33 mouse cellular contexts compared by ENCODE assay signal in the genomic region with DNA sequence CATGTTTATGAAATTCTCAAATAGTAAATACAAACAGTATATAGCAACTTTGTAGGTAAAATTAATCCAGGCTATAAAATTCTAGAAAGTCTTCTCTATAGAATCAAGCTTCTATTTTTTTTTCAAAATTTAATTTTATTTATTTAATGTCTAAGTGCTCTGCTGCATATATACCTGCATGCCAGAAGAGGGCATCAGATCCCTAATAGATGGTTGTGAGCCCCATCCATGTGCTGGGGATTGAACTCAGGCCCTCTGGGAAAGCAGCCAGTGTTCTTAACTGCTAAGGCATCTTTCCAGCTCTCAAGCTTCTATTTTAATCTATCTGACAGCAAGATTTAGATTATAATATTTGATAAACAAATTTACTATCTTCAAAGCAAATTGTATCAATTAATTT.
DNase-seq lines count a peak whose midpoint lies in the region; ATAC-seq and TF ChIP-seq lines count a peak whose summit lies in the region.
"Had no signal": no experiment of that assay in that cellular context is flagged by ENCODE, and none has a peak within 500 bp of the region (broad histone marks: within the 10 kb centered on the region; RNA-seq: fewer than 3 reads in every experiment).

No protein-coding gene starts in this region.

- no peaks in the 10 kb centered on the region for H3K79me2 ChIP-seq in CH12.LX (replicated peaks; ENCODE audit: control insufficient read depth, extremely low read depth, insufficient read depth, poor library complexity, severe bottlenecking)

- no peak overlapping the region for H3K4me2 ChIP-seq in CH12.LX (ENCODE audit: insufficient read depth, low read depth, poor library complexity, severe bottlenecking)
- H3K4me2 ChIP-seq in intestine, postnatal 0 days (replicated peaks; ENCODE audit: low read depth) = no peak overlapping the region
- H3K4me2 ChIP-seq: embryonic facial prominence, embryonic 13.5 days; forebrain, embryonic 13.5 days; heart, embryonic 12.5 days; heart, embryonic 15.5 days; hindbrain, embryonic 13.5 days; intestine, embryonic 15.5 days had no signal

- no peak for TF ChIP-seq EP300 in CH12.LX (IDR thresholded peaks at IDR 0.05; ENCODE audit: low read length)

- no peaks in the 10 kb centered on the region for H3K36me3 ChIP-seq in CH12.LX (replicated peaks in 1 of 2; ENCODE audit: control insufficient read depth in 1 of 2, insufficient read depth in 1 of 2, low read length in 1 of 2)
- H3K36me3 ChIP-seq in ES-E14 (ENCODE audit: control insufficient read depth, insufficient read depth, low read length, poor library complexity, severe bottlenecking) = no peaks in the 10 kb centered on the region
- H3K36me3 ChIP-seq in intestine, postnatal 0 days (ENCODE audit: control insufficient read depth, insufficient read depth) = no peaks in the 10 kb centered on the region
- no peaks in the 10 kb centered on the region for H3K36me3 ChIP-seq in forebrain, embryonic 10.5 days (replicated peaks)
- H3K36me3 ChIP-seq: embryonic facial prominence, embryonic 10.5 days; embryonic facial prominence, embryonic 13.5 days; G1E; heart, embryonic 12.5 days; heart, embryonic 15.5 days; hindbrain, embryonic 10.5 days; hindbrain, embryonic 13.5 days; intestine, embryonic 15.5 days had no signal

- peak; percentile 31 for DNase-seq in 3T3-L1 (ENCODE audit: low read depth, low spot score)
- no peak for DNase-seq in CH12.LX (ENCODE audit: extremely low read depth)
- no peak for DNase-seq in ES-E14 (ENCODE audit: low read depth, low spot score)
- peak; percentile 15 for DNase-seq in R1 (ENCODE audit: low read depth, low spot score)
- DNase-seq in spleen, postnatal 36 days (ENCODE audit: low spot score in 2 of 2) = no peak
- no peak for DNase-seq in frontal cortex, adult 2 months (ENCODE audit: extremely low spot score in 1 of 2, low spot score in 1 of 2)
- no peak for DNase-seq in forebrain, embryonic 10.5 days (ENCODE audit: extremely low spot score, low spot score)
- DNase-seq: adrenal gland, adult 8-10 months; adrenal gland, postnatal 25 days; cerebellum, adult 11-12 months; cerebellum, adult 8-10 months; cerebellum, postnatal 10 days; cerebellum, postnatal 36 days; embryo, embryonic 11 days; gastrocnemius, adult 2 months; gastrocnemius, postnatal 14 days; heart, adult 11 months; heart, postnatal 10 days; heart, postnatal 36 days; kidney, adult 18-20 months had no signal

- in situ Hi-C loops in CH12.LX (cut with MboI; ENCODE audit: low pct_ligation_motif_present, low pct_unique_long_range_greater_than_20kb, low sequenced_read_pairs) = no loop called here
- in situ Hi-C loops in ES-E14 (cut with MboI; ENCODE audit: low sequenced_read_pairs in 2 of 2, unreplicated experiment in 2 of 2) = no loop called here

- H3K4me3 ChIP-seq in CH12.LX (replicated peaks in 1 of 3; ENCODE audit: low read depth in 2 of 3, low read length in 2 of 3, poor library complexity in 1 of 3) = no peak overlapping the region
- no peak overlapping the region for H3K4me3 ChIP-seq in ES-E14 (ENCODE audit: insufficient read depth in 1 of 2, low read depth in 1 of 2, low read length in 2 of 2, poor library complexity in 1 of 2, severe bottlenecking in 1 of 2)
- no peak overlapping the region for H3K4me3 ChIP-seq in intestine, postnatal 0 days (ENCODE audit: low read depth, low read length)
- no peak overlapping the region for H3K4me3 ChIP-seq in forebrain, embryonic 10.5 days
- H3K4me3 ChIP-seq: embryonic facial prominence, embryonic 10.5 days; embryonic facial prominence, embryonic 13.5 days; erythroblast, embryonic 14.5 days; forebrain, embryonic 13.5 days; gastrocnemius, adult 2 months; heart, embryonic 12.5 days; heart, embryonic 15.5 days; hindbrain, embryonic 10.5 days; hindbrain, embryonic 13.5 days; intestine, embryonic 15.5 days had no signal

- peak; percentile 30 for TF ChIP-seq RAD21 in CH12.LX (IDR thresholded peaks at IDR 0.05; ENCODE audit: low read depth, low read length)

- peak in 1 of 2 experiments; percentile 30; a peak in 1 of 4 replicates for TF ChIP-seq CTCF in CH12.LX (conservative IDR thresholded peaks at IDR 0.05 in 1 of 2, IDR thresholded peaks at IDR 0.05 in 1 of 2; ENCODE audit: low read depth in 2 of 2, low read length in 2 of 2)
- no peak for TF ChIP-seq CTCF in intestine, postnatal 0 days (IDR thresholded peaks at IDR 0.05; ENCODE audit: low read depth)

- ATAC-seq in intestine, postnatal 0 days = no peak
- ATAC-seq: forebrain, embryonic 13.5 days; forebrain, embryonic 16.5 days; hindbrain, embryonic 16.5 days; intestine, embryonic 15.5 days had no signal

- H3K4me1 ChIP-seq in CH12.LX (ENCODE audit: control insufficient read depth in 1 of 2, insufficient read depth in 2 of 2) (no peaks in the 10 kb centered on the region), ES-E14 (ENCODE audit: control insufficient read depth in 2 of 2, insufficient read depth in 2 of 2, low read length in 2 of 2, poor library complexity in 1 of 2) (no peaks in the 10 kb centered on the region)
- no peaks in the 10 kb centered on the region for H3K4me1 ChIP-seq in intestine, postnatal 0 days (replicated peaks; ENCODE audit: control insufficient read depth, insufficient read depth, low read length)
- H3K4me1 ChIP-seq in forebrain, embryonic 10.5 days = no peaks in the 10 kb centered on the region
- H3K4me1 ChIP-seq: embryonic facial prominence, embryonic 10.5 days; embryonic facial prominence, embryonic 13.5 days; forebrain, embryonic 13.5 days; heart, embryonic 12.5 days; heart, embryonic 15.5 days; hindbrain, embryonic 10.5 days; hindbrain, embryonic 13.5 days; intestine, embryonic 15.5 days had no signal

- H3K27ac ChIP-seq in CH12.LX (ENCODE audit: insufficient read depth, low read depth) = no peak overlapping the region
- H3K27ac ChIP-seq in ES-E14 (ENCODE audit: insufficient read depth, low read depth, low read length, poor library complexity, severe bottlenecking) = no peak overlapping the region
- H3K27ac ChIP-seq in intestine, postnatal 0 days (ENCODE audit: low read depth, low read length) = no peak overlapping the region
- no peak overlapping the region for H3K27ac ChIP-seq in forebrain, embryonic 10.5 days
- H3K27ac ChIP-seq: embryonic facial prominence, embryonic 10.5 days; embryonic facial prominence, embryonic 13.5 days; forebrain, embryonic 13.5 days; gastrocnemius, adult 2 months; heart, embryonic 15.5 days; hindbrain, embryonic 10.5 days; hindbrain, embryonic 13.5 days; intestine, embryonic 15.5 days had no signal

- H3K27me3 ChIP-seq in CH12.LX (replicated peaks) = no peaks in the 10 kb centered on the region
- H3K27me3 ChIP-seq in intestine, postnatal 0 days (replicated peaks; ENCODE audit: control insufficient read depth, insufficient read depth, low read length) = no peaks in the 10 kb centered on the region
- no peaks in the 10 kb centered on the region for H3K27me3 ChIP-seq in forebrain, embryonic 10.5 days (ENCODE audit: poor library complexity, severe bottlenecking)
- H3K27me3 ChIP-seq: embryonic facial prominence, embryonic 13.5 days; forebrain, embryonic 13.5 days; heart, embryonic 12.5 days; heart, embryonic 15.5 days; hindbrain, embryonic 13.5 days; intestine, embryonic 15.5 days had no signal

- dilution Hi-C loops in CH12.LX (cut with MboI; ENCODE audit: extremely low pct_ligation_motif_present, extremely low pct_unique_long_range_greater_than_20kb, low sequenced_read_pairs) = no loop called here

- no peak overlapping the region for H3K9ac ChIP-seq in CH12.LX (ENCODE audit: insufficient read depth, low read depth)
- no peak overlapping the region for H3K9ac ChIP-seq in ES-E14 (ENCODE audit: insufficient read depth, low read depth, low read length, poor library complexity, severe bottlenecking)
- H3K9ac ChIP-seq in intestine, postnatal 0 days (ENCODE audit: low read depth, low read length) = no peak overlapping the region
- H3K9ac ChIP-seq: embryonic facial prominence, embryonic 13.5 days; forebrain, embryonic 13.5 days; heart, embryonic 12.5 days; heart, embryonic 15.5 days; hindbrain, embryonic 13.5 days; intestine, embryonic 15.5 days had no signal

- TF ChIP-seq POLR2A in CH12.LX (IDR thresholded peaks at IDR 0.05; ENCODE audit: low read depth, low read length) = no peak

- no peaks in the 10 kb centered on the region for H3K9me3 ChIP-seq in CH12.LX (replicated peaks; ENCODE audit: low read length)
- H3K9me3 ChIP-seq in ES-E14 (ENCODE audit: control insufficient read depth, insufficient read depth, low read depth, low read length) = no peaks in the 10 kb centered on the region
- H3K9me3 ChIP-seq in intestine, postnatal 0 days (ENCODE audit: control insufficient read depth) = no peaks in the 10 kb centered on the region
- H3K9me3 ChIP-seq in forebrain, embryonic 10.5 days = no peaks in the 10 kb centered on the region
- H3K9me3 ChIP-seq: embryonic facial prominence, embryonic 10.5 days; embryonic facial prominence, embryonic 13.5 days; forebrain, embryonic 13.5 days; G1E; heart, embryonic 12.5 days; heart, embryonic 15.5 days; hindbrain, embryonic 10.5 days; hindbrain, embryonic 13.5 days; intestine, embryonic 15.5 days had no signal

TF ChIP-seq in CH12.LX, 34 proteins besides CTCF, POLR2A, EP300 and RAD21:
- TF ChIP-seq HCFC1 (IDR thresholded peaks at IDR 0.05; ENCODE audit: low read depth, low read length) = no peak
- TF ChIP-seq BHLHE40 (IDR thresholded peaks at IDR 0.05; ENCODE audit: low read depth, low read length) = no peak
- peak; percentile 13; the same call in 1 of the 2 replicates for TF ChIP-seq SMC3 (IDR thresholded peaks at IDR 0.05; ENCODE audit: low read depth, low read length)

TF ChIP-seq in ES-E14, 5 proteins besides CTCF, POLR2A, EP300 and RAD21:
- TF ChIP-seq MAFK (IDR thresholded peaks at IDR 0.05; ENCODE audit: insufficient read depth, low read depth, low read length) = no peak
- TF ChIP-seq CHD2 (IDR thresholded peaks at IDR 0.05; ENCODE audit: low read depth, low read length) = no peak
- peak; percentile 44; the same call in 1 of the 2 replicates for TF ChIP-seq ZC3H11A (IDR thresholded peaks at IDR 0.05; ENCODE audit: borderline replicate concordance, low read depth, low read length)

Comparison
In these comparisons a context has a peak if more than half of its experiments do, and no peak if none do; other contexts are left out.
1. DNase-seq: peak in 3T3-L1 (single experiment) and R1 (single experiment); none in CH12.LX (single experiment), ES-E14 (single experiment), spleen, postnatal 36 days (0 of 2), frontal cortex, adult 2 months (0 of 2) and forebrain, embryonic 10.5 days (single experiment).